Mouse (Mus musculus) megakaryocyte, embryonic 14.5 days (primary cell): ENCODE results near the gene Usp10.

Source experiments
- FLI1 ChIP-seq: IDR thresholded peaks from 2 replicates; pipeline ENCODE4 v1.6.1; 2012; ENCODE audit warnings: low read length, inconsistent platforms, mixed read lengths
- GATA1 ChIP-seq: IDR thresholded peaks from 3 replicates; pipeline ENCODE4 v1.6.1; 2012; ENCODE audit warnings: mixed read lengths, low read length, inconsistent platforms, borderline replicate concordance

- TF ChIP-seq GATA1 (no peak), FLI1 (no peak)
Observed at GRCm38 (mm10) chr8:120002348-120002747, 92.2 kb downstream of the Usp10 start.
